Mouse (Mus musculus) neural tube, embryonic 12.5 days (tissue): ENCODE measurements around the gene Dglucy. TPM values are rescaled to one million over a fixed set of nuclear protein-coding genes. Genes with fewer than 3 reads are reported as not detected.
"Not testable (repeated sequence)": the region's sequence is repeated elsewhere in the genome, so short reads cannot be mapped to it uniquely, and the experiment has no call there.

Source experiments
- ATAC-seq: fragments of 200-750 bp; cut with Nextera tagmentation; 2 replicates; pipeline ENCODE4 v1.8.0; 2017; ENCODE audit warnings: low read depth, mild to moderate bottlenecking, moderate TSS enrichment, moderate library complexity; ENCODE audit not compliant: low FRiP score
- H3K27ac ChIP-seq: fragments of 300-500 bp; sonication (generic); 2 replicates; pipeline ENCODE4 v1.5.1; 2016
- H3K27me3 ChIP-seq: fragments of 300-500 bp; sonication (generic); replicated peaks from 2 replicates; pipeline ENCODE4 v1.6.1; 2016; ENCODE audit warnings: mild to moderate bottlenecking
- H3K36me3 ChIP-seq: fragments of 300-500 bp; sonication (generic); 2 replicates; pipeline ENCODE4 v1.6.1; 2016; ENCODE audit warnings: mild to moderate bottlenecking
- H3K4me1 ChIP-seq: fragments of 300-500 bp; sonication (generic); 2 replicates; pipeline ENCODE4 v1.6.1; 2016
- H3K4me2 ChIP-seq: fragments of 300-500 bp; sonication (generic); replicated peaks from 2 replicates; pipeline ENCODE4 v1.6.1; 2016; ENCODE audit warnings: mild to moderate bottlenecking
- H3K4me3 ChIP-seq: fragments of 300-500 bp; sonication (generic); 2 replicates; pipeline ENCODE4 v1.5.1; 2016
- H3K9ac ChIP-seq: fragments of 300-500 bp; sonication (generic); 2 replicates; pipeline ENCODE4 v1.6.1; 2016; ENCODE audit warnings: mild to moderate bottlenecking
- H3K9me3 ChIP-seq: fragments of 300-500 bp; sonication (generic); 2 replicates; pipeline ENCODE4 v1.6.1; 2016; ENCODE audit warnings: mild to moderate bottlenecking
- WGBS: fragments of 180-500 bp; shearing (Covaris S2); methylation state at CpG from one replicate; pipeline ENCODE4 v1.1.7; 2016; 5-methylcytosine and 5-hydroxymethylcytosine counted together
- polyA plus RNA-seq: library from polyadenylated mRNA; unstranded; fragments of >200 nt; fragmentation: Nextera tagmentation; extraction: Ambion mirVana; gene quantifications from 2 replicates; pipeline ENCODE4 v1.2.1, GENCODE M21; 2016

Gene Dglucy
- polyA plus RNA-seq, 1 experiment from 2014 or later: 1.0 TPM

DNA sequence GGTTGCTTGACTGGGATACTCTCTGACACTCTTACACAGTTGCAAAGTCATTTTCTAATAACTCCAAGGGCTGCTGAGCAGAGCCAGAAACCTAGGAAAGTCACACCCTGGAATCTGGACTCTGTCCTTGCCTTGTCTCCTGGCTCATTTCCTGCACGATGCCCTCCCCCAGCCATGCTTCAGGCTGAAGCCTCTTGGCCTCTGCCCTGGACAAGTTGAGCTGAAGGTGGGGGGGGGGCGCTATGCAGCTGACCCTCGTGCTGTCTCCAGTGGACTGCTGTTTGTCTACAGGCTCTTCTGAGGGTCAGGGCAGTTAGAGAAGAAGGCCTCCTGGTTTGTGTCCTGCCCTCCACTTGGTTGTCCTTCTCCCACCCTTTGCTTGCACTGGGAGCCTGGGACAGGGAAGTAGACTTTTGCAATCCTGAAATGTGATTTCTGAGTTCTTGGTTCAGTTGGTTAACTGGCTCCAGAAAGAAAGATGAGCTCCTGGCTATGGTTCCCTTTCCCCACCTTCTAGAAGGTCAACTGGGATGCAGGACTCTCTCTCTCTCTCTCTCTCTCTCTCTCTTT, 11.2 kb downstream of the Dglucy start:
- Histone ChIP-seq H3K9ac (no peak overlapping the region), H3K27me3 (no peaks in the 10 kb centered on the region), H3K4me1 (no peaks in the 10 kb centered on the region), H3K4me3 (no peak overlapping the region), H3K4me2 (no peak overlapping the region), H3K36me3 (no peaks in the 10 kb centered on the region), H3K27ac (no peak overlapping the region), H3K9me3 (no peaks in the 10 kb centered on the region)
- 75% methylated on average over 3 of the region's 3 CpGs for WGBS
- ATAC-seq: no peak

DNA sequence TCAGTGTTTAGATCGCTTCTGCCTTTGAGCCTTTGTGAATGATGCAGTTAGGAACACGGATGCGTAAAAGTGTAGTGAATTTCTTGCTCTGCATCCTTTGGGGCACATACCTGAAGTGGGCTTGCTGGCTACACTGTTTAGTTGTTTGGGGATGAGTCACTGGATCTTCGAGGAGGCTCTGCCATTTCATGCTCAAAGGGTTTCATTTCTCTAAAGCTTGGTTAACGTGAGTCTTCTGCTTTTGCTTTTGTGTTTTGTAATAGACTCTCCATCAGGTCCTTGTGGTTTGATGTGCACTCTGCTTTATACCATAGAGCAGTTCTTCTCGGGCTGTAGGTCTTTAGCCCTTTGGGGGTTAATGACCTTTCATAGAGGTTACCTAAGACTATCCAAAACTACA, 12.6 kb downstream of the Dglucy start:
- H3K4me1 ChIP-seq: no peaks in the 10 kb centered on the region
- WGBS: 87% methylated on average over 6 of the region's 6 CpGs
- ATAC-seq: no peak
- no peak overlapping the region for H3K4me3 ChIP-seq
- H3K9me3 ChIP-seq: no peaks in the 10 kb centered on the region
- H3K27me3 ChIP-seq: no peaks in the 10 kb centered on the region
- no peak overlapping the region for H3K9ac ChIP-seq
- H3K4me2 ChIP-seq: no peak overlapping the region
- H3K36me3 ChIP-seq: no peaks in the 10 kb centered on the region
- H3K27ac ChIP-seq: no peak overlapping the region

DNA sequence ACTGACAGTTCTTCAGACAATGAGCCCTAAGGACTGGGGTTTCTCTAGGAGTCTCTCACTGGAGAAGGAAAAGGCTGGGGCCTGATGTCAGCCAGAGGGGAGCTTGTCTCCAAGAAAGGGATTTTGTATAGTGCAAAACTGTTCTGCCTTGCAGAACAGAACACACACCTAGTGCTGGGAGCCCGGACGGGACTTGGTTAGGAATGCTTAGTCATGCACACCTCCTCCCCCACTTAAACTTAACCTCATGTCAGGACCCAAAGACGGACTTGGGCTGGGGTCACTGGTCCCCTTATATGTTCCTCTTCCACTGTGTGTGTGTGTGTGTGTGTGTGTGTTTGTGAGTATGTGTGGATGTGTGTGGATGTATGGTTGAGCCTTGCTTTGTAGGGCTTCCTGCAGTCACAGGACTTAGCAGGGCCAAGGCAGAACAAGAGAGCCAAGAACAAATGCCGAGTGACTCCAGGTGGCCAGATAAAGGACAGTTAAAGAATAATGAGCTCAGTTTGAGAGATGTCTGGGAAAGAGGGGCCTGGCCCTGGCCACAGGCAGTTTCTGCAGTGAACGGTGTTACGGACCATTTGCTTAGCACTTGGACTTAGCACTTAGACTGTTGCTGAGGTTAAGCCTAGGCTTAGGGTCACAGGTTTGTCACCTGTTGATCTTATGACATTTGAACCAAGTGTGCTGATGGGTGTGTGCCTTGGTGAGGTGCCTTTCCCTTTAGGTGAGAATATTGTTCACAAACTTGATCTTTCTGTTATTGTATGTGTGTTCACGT, 15.8 kb downstream of the Dglucy start:
- Histone ChIP-seq H3K9ac (no peak overlapping the region), H3K9me3 (no peaks in the 10 kb centered on the region), H3K4me3 (no peak overlapping the region), H3K36me3 (no peaks in the 10 kb centered on the region), H3K27ac (no peak overlapping the region), H3K27me3 (no peaks in the 10 kb centered on the region), H3K4me1 (no peaks in the 10 kb centered on the region), H3K4me2 (no peak overlapping the region)
- 67% methylated on average over 7 of the region's 7 CpGs for whole genome bisulfite sequencing
- no peak for ATAC-seq

DNA sequence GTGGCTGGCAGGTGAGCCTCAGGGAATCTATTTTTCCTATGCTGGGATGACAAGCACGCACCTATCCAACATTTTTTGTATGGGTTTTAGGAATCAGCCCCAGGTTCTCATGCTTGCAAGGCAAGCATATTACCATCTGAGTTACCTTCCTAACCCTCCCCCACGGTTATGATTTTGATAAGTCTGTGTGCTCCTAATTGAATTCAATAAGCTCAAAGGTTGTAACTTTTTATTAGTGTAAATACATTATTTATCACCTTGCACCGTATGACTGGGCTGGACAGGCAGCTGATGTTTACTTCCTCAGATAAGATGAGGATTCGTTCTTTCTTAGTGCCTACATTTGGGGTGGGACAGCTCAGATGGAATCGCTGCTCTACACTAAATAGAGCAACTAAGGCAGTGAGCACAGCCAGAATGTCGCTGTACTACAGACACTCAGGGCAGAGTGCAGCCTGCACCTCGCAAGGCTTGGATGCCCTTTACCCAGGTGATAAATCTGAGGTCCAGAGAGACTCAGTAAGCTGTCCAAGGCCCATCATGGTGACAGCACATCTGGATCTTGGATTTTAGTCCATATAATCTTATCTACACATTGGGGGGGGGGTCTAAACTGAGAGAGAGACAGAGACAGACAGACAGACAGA, 16.7 kb downstream of the Dglucy start:
- ATAC-seq: no peak
- H3K9ac ChIP-seq: no peak overlapping the region
- H3K27ac ChIP-seq: no peak overlapping the region
- H3K4me2 ChIP-seq: no peak overlapping the region
- no peaks in the 10 kb centered on the region for H3K9me3 ChIP-seq
- H3K4me3 ChIP-seq: no peak overlapping the region
- H3K36me3 ChIP-seq: no peaks in the 10 kb centered on the region
- no peaks in the 10 kb centered on the region for H3K4me1 ChIP-seq
- 88% methylated on average over 7 of the region's 7 CpGs for WGBS
- no peaks in the 10 kb centered on the region for H3K27me3 ChIP-seq

DNA sequence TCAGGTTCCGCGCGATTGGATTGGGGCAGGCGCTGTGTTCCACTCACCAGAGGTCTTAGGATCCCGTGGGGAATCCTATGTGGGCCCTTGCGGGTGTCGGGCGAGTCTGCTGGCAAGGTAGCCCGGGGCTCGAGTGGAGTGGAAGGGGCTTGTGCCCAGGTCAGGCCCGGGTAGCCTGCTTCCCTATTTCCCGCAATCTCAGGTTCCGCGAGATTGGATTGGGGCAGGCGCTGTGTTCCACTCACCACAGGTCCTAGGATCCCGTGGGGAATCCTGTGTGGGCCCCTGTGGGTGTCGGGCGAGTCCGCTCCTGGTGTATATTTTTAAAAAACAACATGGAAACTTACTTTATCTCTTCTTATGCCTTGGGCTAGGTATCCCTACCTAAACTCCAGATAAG, 24.5 kb downstream of the Dglucy start:
- WGBS: 94% methylated on average over 19 of the region's 19 CpGs
- H3K27me3 ChIP-seq, H3K36me3 ChIP-seq, H3K4me1 ChIP-seq, H3K4me2 ChIP-seq, H3K9ac ChIP-seq, ATAC-seq, H3K9me3 ChIP-seq, H3K27ac ChIP-seq, H3K4me3 ChIP-seq: not testable (repeated sequence)

DNA sequence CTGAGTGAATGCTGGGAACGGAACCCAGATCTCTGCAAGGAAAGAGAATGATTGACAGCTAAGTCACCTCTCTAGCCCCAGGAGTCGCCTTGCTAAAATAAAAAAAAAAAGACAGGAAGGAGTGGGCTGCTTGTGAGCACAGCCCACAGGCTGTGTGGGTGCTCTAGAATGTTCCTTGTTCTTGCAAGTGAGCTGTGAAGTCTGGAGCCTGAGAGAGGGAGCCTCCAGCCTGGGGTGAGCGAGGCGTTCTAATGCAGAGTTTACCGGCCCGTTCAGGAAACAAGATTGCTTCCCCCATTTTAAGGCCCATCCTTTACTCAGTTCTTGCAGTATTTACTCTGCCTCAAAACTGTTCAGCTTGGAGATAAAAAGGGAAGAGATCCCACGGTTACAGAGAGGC, 28.4 kb downstream of the Dglucy start:
- 88% methylated on average over 7 of the region's 7 CpGs for WGBS

DNA sequence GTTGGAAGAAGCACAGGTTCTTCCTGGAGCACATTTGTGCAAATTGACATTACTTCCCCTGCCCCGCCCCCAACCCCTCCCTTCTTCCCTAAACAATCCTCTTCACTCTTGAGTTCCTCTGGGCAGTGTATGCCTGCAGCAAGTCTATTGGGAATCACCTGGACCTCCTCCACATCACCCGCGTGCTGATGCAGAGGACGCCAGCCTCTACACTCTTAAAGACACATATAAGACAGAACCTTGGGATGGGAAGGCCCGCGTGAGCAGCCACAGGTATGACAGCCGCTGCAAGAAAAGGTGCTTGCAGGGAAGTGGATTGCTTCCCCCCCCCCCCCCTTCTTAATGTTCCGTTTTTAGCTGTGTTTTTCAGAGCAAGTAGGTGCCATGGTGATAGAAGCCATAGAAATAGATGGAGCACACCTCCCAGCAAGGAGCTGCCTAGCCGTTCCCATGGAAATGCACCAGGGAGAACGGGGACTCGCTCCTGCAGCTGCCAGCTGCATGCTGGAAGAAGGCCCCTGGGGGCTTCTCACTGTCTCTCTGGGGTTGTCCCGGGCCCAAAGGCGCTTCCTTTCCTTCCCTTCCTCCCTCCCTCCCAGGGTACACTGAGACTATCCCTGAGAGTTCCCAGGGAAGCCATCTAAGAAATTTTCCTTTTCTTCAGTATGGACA, 29.9 kb downstream of the Dglucy start:
- Histone ChIP-seq H3K4me3 (no peak overlapping the region), H3K27me3 (no peaks in the 10 kb centered on the region), H3K4me2 (no peak overlapping the region), H3K36me3 (no peaks in the 10 kb centered on the region), H3K4me1 (peaks cover 6% of the 10 kb centered on the region; the same call in 1 of the 2 replicates), H3K9me3 (no peaks in the 10 kb centered on the region), H3K9ac (no peak overlapping the region), H3K27ac (no peak overlapping the region)
- WGBS: 48% methylated on average over 13 of the region's 13 CpGs
- no peak for ATAC-seq

More for the DNA sequence above, 28.4 kb downstream of the Dglucy start:
- no peak for ATAC-seq
- Histone ChIP-seq H3K4me1 (peaks cover 6% of the 10 kb centered on the region; the same call in 1 of the 2 replicates), H3K9me3 (no peaks in the 10 kb centered on the region), H3K27me3 (no peaks in the 10 kb centered on the region), H3K36me3 (no peaks in the 10 kb centered on the region), H3K27ac (no peak overlapping the region), H3K4me2 (no peak overlapping the region), H3K9ac (no peak overlapping the region), H3K4me3 (no peak overlapping the region)

DNA sequence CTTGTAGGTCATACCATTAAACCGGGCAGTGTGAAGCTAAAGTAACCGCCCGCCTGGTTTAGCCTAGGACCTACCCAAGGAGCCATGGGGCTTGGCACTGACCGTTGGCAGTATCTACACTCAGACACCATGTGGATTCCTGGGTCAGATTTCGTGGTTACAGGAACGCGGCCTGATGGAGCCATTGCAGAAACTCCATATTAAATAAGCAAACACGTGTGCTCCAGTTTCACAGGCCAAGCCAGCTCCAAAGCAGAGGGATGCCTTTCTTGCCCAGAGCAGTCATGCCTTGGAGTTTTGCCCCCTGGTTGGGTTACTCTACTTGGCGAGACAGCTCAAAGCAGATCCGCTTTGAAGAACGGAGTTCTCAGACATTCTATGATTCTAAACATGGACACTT, 31.7 kb downstream of the Dglucy start:
- Histone ChIP-seq H3K4me2 (no peak overlapping the region), H3K4me1 (peaks cover 6% of the 10 kb centered on the region; the same call in 1 of the 2 replicates), H3K27ac (no peak overlapping the region), H3K27me3 (no peaks in the 10 kb centered on the region), H3K9ac (no peak overlapping the region), H3K4me3 (no peak overlapping the region), H3K36me3 (no peaks in the 10 kb centered on the region), H3K9me3 (no peaks in the 10 kb centered on the region)
- 95% methylated on average over 11 of the region's 11 CpGs for WGBS
- no peak for ATAC-seq

DNA sequence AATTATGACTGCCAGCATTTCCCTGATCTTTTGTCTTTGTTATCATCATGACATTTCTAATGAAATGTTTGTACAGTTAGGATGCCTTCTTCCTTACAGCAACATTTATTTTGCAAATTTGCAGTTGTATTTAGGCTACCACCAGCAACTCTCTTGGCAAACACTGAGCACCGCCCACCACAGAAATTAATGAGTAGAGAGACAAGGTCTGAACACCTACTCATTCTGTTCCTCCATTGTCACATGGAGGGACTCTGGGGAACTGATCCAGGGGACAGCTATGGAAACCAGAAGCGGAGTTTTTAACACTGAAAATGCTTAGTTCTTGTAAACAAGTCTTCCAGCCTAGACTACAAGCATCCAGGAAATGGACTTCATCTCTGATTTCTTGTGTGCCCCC, 35.0 kb downstream of the Dglucy start:
- Histone ChIP-seq H3K9me3 (no peaks in the 10 kb centered on the region), H3K9ac (no peak overlapping the region), H3K36me3 (no peaks in the 10 kb centered on the region), H3K27ac (no peak overlapping the region), H3K4me2 (no peak overlapping the region), H3K4me1 (peaks cover 2% of the 10 kb centered on the region; the same call in 1 of the 2 replicates), H3K27me3 (no peaks in the 10 kb centered on the region), H3K4me3 (no peak overlapping the region)
- 94% methylated on average over 2 of the region's 2 CpGs for WGBS
- ATAC-seq: no peak

DNA sequence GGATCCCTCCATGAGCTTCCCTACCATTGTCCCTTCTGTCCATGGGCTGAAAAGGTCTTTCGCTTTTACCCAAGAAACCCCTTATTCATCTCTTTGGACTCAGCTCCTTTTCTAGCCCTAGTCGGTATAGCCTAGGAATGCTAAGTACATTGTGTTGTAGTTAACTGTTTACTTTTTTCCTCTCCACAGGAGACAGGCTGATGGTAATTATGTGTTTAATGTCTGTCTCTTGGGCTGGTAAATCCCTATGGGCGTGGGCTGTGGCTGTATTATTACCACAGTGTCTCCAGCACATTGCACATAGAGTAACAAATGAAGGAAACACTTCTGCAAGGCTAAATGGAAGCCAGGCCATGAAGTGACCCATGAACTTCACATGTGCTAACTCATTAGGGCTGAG, 35.8 kb downstream of the Dglucy start:
- 82% methylated on average over 3 of the region's 3 CpGs for WGBS
- Histone ChIP-seq H3K27me3 (no peaks in the 10 kb centered on the region), H3K4me2 (no peak overlapping the region), H3K4me3 (no peak overlapping the region), H3K27ac (no peak overlapping the region), H3K9me3 (no peaks in the 10 kb centered on the region), H3K36me3 (no peaks in the 10 kb centered on the region), H3K4me1 (no peaks in the 10 kb centered on the region), H3K9ac (no peak overlapping the region)
- ATAC-seq: no peak

DNA sequence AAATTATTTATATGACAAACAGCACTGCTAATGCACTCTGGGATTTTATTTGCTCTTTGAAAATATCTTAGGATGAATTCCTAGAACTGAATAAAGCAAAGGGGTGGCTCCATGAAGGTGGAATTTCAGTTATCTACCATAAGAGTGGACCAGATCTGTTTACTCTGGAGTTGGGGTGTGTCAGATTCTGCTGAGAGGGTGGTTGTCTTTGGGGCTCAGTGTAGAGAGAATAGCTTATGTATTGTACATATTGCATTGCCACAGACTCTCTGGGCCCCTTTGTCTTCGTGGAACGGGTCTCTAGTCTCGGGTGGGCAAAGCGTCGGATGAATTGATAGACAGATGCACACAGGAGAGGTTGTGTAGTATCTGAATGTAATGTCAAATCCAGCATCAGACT, 38.0 kb downstream of the Dglucy start:
- H3K27me3 ChIP-seq: no peaks in the 10 kb centered on the region
- no peak overlapping the region for H3K9ac ChIP-seq
- no peak overlapping the region for H3K27ac ChIP-seq
- H3K4me2 ChIP-seq: no peak overlapping the region
- H3K36me3 ChIP-seq: no peaks in the 10 kb centered on the region
- no peak overlapping the region for H3K4me3 ChIP-seq
- no peaks in the 10 kb centered on the region for H3K9me3 ChIP-seq
- ATAC-seq: no peak
- no peaks in the 10 kb centered on the region for H3K4me1 ChIP-seq
- WGBS: 86% methylated on average over 5 of the region's 5 CpGs

DNA sequence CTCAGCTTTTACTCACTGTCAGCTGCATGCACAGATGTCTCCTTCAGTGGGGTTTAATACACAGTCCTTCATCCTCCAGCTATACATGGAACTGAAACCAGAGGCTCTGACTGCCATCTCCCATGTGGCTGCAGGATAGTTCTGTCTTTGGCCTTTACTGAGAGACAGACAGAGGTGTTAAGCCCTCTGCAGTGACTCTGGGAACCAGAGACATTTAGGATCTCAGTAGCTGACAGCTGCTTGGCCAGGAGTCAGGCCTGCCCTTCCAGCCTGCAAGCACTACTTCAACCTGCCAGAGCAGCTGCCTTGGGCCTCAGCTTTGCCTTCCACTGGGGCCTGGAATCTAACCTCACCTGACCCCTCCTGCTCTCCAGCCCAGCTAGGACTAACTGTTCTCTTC, 41.1 kb downstream of the Dglucy start:
- no peak overlapping the region for H3K27ac ChIP-seq
- H3K4me3 ChIP-seq: no peak overlapping the region
- no peak overlapping the region for H3K9ac ChIP-seq
- no peaks in the 10 kb centered on the region for H3K9me3 ChIP-seq
- no peaks in the 10 kb centered on the region for H3K27me3 ChIP-seq
- no peak for ATAC-seq
- no peaks in the 10 kb centered on the region for H3K36me3 ChIP-seq
- no peak overlapping the region for H3K4me2 ChIP-seq
- no peaks in the 10 kb centered on the region for H3K4me1 ChIP-seq
